12 mouse cellular contexts compared by ENCODE assay signal in the genomic region with DNA sequence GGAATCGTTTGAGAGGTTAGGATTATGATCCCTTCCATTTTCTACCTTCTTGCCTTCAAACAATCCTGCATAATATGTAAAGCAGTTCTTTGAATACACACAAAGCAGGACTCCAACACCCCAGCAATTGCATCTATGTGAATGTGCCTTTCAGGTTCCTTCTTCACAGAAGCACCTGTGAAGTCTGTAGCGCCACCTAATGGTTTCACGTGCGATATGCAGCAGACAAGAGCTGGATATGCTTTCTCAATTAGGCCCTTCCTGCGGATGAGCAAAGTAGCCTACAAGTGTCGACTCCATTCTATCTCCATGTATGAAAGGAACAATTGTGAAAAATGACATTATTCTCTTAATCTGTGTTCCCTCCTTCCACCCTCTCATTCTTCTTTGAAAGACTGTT. TPM values are rescaled to one million over a fixed set of nuclear protein-coding genes. Genes with fewer than 3 reads are reported as not detected.
DNase-seq lines count a peak whose midpoint lies in the region; ATAC-seq and TF ChIP-seq lines count a peak whose summit lies in the region.
"Had no signal": no experiment of that assay in that cellular context is flagged by ENCODE, and none has a peak within 500 bp of the region (broad histone marks: within the 10 kb centered on the region; RNA-seq: fewer than 3 reads in every experiment).

No protein-coding gene starts in this region.

- no peaks in the 10 kb centered on the region for H3K27me3 ChIP-seq in thymus, adult 2 months (ENCODE audit: control insufficient read depth, insufficient read depth, low read length)
- no peaks in the 10 kb centered on the region for H3K27me3 ChIP-seq in limb, embryonic 10.5 days (ENCODE audit: low read depth, poor library complexity, severe bottlenecking)
- H3K27me3 ChIP-seq: midbrain, embryonic 13.5 days had no signal

- peak; percentile 8 for DNase-seq in CD4-positive, CD25-positive, alpha-beta regulatory T cell, adult 2 months (ENCODE audit: low read depth, low spot score)
- DNase-seq in layer of hippocampus, adult 11-12 months (ENCODE audit: low spot score) = peak; percentile 8
- no peak for DNase-seq in layer of hippocampus, postnatal 25 days (ENCODE audit: extremely low spot score in 1 of 2, low spot score in 1 of 2)
- peak; percentile 2 for DNase-seq in thymus, adult 2 months
- no peak for DNase-seq in thymus, postnatal 36 days
- no peak for DNase-seq in limb, embryonic 10.5 days (ENCODE audit: low spot score)
- no peak for DNase-seq in ovary, postnatal 10 days (ENCODE audit: low spot score)
- DNase-seq: adrenal gland, postnatal 25 days; heart, postnatal 36 days had no signal

- WGBS in thymus, adult 2 months = 53% methylated on average over 6 of the region's 6 CpGs
- WGBS in limb, embryonic 10.5 days = 41% methylated on average over 6 of the region's 6 CpGs

- H3K27ac ChIP-seq in thymus, adult 2 months (ENCODE audit: control insufficient read depth, insufficient read depth, low read length) = no peak overlapping the region
- H3K27ac ChIP-seq in limb, embryonic 10.5 days = no peak overlapping the region
- H3K27ac ChIP-seq: midbrain, embryonic 13.5 days had no signal

- H3K4me1 ChIP-seq in thymus, adult 2 months (replicated peaks; ENCODE audit: control insufficient read depth, insufficient read depth, low read length) = no peaks in the 10 kb centered on the region
- no peaks in the 10 kb centered on the region for H3K4me1 ChIP-seq in limb, embryonic 10.5 days
- H3K4me1 ChIP-seq: midbrain, embryonic 13.5 days had no signal

- H3K4me3 ChIP-seq in thymus, adult 2 months (ENCODE audit: control insufficient read depth, insufficient read depth, low read length) = no peak overlapping the region
- H3K4me3 ChIP-seq in limb, embryonic 10.5 days = no peak overlapping the region
- H3K4me3 ChIP-seq: midbrain, embryonic 13.5 days had no signal

- TF ChIP-seq POLR2A in thymus, adult 2 months (IDR thresholded peaks at IDR 0.05; ENCODE audit: control insufficient read depth, extremely low read depth, insufficient read depth, low read length, poor library complexity) = no peak

- no peak for ATAC-seq in CD4-positive, CD25-positive, alpha-beta regulatory T cell, adult 4 months
- ATAC-seq: midbrain, embryonic 13.5 days had no signal

- no peaks in the 10 kb centered on the region for H3K36me3 ChIP-seq in thymus, adult 2 months (ENCODE audit: control insufficient read depth, insufficient read depth, low read length)
- H3K36me3 ChIP-seq in limb, embryonic 10.5 days = no peaks in the 10 kb centered on the region
- H3K36me3 ChIP-seq: midbrain, embryonic 13.5 days had no signal

- H3K9me3 ChIP-seq in limb, embryonic 10.5 days (replicated peaks) = no peaks in the 10 kb centered on the region
- H3K9me3 ChIP-seq: midbrain, embryonic 13.5 days had no signal

- TF ChIP-seq CTCF in thymus, adult 2 months (IDR thresholded peaks at IDR 0.05; ENCODE audit: borderline replicate concordance, control insufficient read depth, extremely low read depth, insufficient read depth, low read length, poor library complexity) = no peak

RNA-seq across cellular contexts. Expression of a gene that starts 33.9 kb away (rescaled TPM):
- polyA plus RNA-seq in CD4-positive, CD25-positive, alpha-beta regulatory T cell, adult 4 months (2017; shearing (Covaris generic)) = not detected
- not detected for total RNA-seq in layer of hippocampus, postnatal 25 days (2021)
- polyA plus RNA-seq in thymus, adult 2 months (2012; rRNA removed) = not detected in 2 replicates
- polyA plus RNA-seq in limb, embryonic 10.5 days (2016; fragmentation: Nextera tagmentation; extraction: Ambion mirVana) = not detected in 2 replicates
- total RNA-seq: adrenal gland, postnatal 25 days; heart, postnatal 36 days; left cerebral cortex, postnatal 25 days had no signal
- polyA plus RNA-seq: midbrain, embryonic 13.5 days had no signal

RNA-seq across cellular contexts. Expression of a gene that starts 56.6 kb away (rescaled TPM):
- polyA plus RNA-seq in CD4-positive, CD25-positive, alpha-beta regulatory T cell, adult 4 months (2017; shearing (Covaris generic)) = not detected
- 1 to 10 TPM; 1.9 to 3.7 TPM for total RNA-seq in layer of hippocampus, postnatal 25 days (2021)
- polyA plus RNA-seq in thymus, adult 2 months (2012; rRNA removed) = 0.03 TPM in 2 replicates
- not detected in 2 replicates for polyA plus RNA-seq in limb, embryonic 10.5 days (2016; fragmentation: Nextera tagmentation; extraction: Ambion mirVana)
- total RNA-seq: heart, postnatal 36 days had no signal
- polyA plus RNA-seq: midbrain, embryonic 13.5 days had no signal

Comparison
In these comparisons a context has a peak if more than half of its experiments do, and no peak if none do; other contexts are left out.
1. DNase-seq: peak in CD4-positive, CD25-positive, alpha-beta regulatory T cell, adult 2 months (single experiment), layer of hippocampus, adult 11-12 months (single experiment) and thymus, adult 2 months (single experiment); none in layer of hippocampus, postnatal 25 days (0 of 2), thymus, postnatal 36 days (0 of 2), limb, embryonic 10.5 days (single experiment) and ovary, postnatal 10 days (single experiment).